Mouse (Mus musculus) erythroblast, embryonic 14.5 days (primary cell): ENCODE data around the gene Pten.

Experiments used
- GATA1 ChIP-seq: IDR thresholded peaks from 2 replicates; pipeline ENCODE4 v1.6.1; 2012; ENCODE audit warnings: low read length, inconsistent platforms, mixed read lengths
- TAL1 ChIP-seq: IDR thresholded peaks from 3 replicates; pipeline ENCODE4 v1.6.1; 2012; ENCODE audit warnings: low read length, inconsistent platforms, mixed read lengths

GRCm38 (mm10) chr19:32779131-32779530 lies 21.8 kb downstream of the Pten start:
- no peak for TF ChIP-seq GATA1
- TF ChIP-seq TAL1: no peak
